Mouse (Mus musculus) WW6 (cell line): ENCODE data around the gene Crim1.

ENCODE experiments used
- DNase-seq: peaks from one replicate; pipeline ENCODE4 v3.0.0-alpha.2; 2013; ENCODE audit warnings: low read depth, low spot score

Gene Crim1

GRCm38 (mm10) chr17:78417381-78418281 lies 217.6 kb downstream of the Crim1 start, which contains the start of gene Fez2:
Gene Fez2 (minus strand): TSS chr17:78418152.
- DNase-seq = peak; percentile 59

GRCm38 (mm10) chr17:78419216-78419615 lies 219.2 kb downstream of the Crim1 start:
- no peak for DNase-seq

GRCm38 (mm10) chr17:78425026-78425425 lies 225.0 kb downstream of the Crim1 start:
- DNase-seq = no peak
